Mouse (Mus musculus): ENCODE results near the gene Ppfibp2.

The Ppfibp2 gene

GRCm38 (mm10) chr7:107618028-107618992 lies 23.3 kb downstream of the Ppfibp2 start:
- DNase-seq = no peak

DNA sequence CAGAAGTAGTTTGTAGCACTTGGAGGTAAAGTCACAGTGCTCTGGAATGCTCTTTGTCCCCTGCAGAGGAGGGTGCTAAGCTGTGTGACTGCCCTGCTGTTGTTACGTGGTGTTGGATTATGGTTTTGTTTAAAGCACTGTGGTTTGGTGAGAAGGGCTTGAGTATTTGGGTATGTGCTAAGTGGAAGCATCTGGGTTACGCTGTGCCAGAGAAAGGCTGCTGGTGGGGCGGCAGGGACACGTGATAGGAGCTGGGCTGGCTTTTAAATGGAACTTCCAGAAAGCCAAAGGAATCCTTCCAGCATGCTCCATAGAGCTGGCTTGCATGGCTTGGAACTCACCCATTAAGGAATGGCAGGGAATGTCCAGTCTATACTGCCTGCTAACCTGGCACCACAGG lies 24.2 kb downstream of the Ppfibp2 start:
- no peak for DNase-seq

DNA sequence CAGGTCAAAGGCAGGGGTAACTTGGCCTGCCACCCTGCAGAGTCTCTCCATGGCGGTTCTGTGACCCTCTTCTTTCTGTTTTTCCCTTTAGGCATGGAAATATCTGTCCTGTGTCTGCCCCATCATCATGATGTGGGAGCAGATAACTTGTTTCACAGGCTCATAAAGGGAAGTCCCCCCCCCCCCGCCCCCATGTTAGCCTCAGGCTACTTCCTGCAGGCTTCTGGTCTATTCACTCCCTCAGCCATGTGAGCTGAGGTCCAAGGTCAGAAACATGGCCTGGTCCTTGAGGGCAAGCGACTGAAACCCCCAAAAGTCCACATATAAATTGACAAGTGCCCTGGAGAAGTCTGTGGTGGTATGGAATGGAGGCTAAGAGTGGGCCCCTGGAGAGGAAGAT lies 25.1 kb downstream of the Ppfibp2 start:
- DNase-seq = no peak

GRCm38 (mm10) chr7:107624432-107624831 lies 29.4 kb downstream of the Ppfibp2 start:
- DNase-seq = no peak

- DNase-seq = no peak
Observed at GRCm38 (mm10) chr7:107625061-107625460, 30.1 kb downstream of the Ppfibp2 start, which contains the start of gene 5330417H12Rik. Gene 5330417H12Rik (minus strand): TSS chr7:107625161.

- DNase-seq = no peak
Observed at GRCm38 (mm10) chr7:107625781-107626180, 30.8 kb downstream of the Ppfibp2 start.

DNA sequence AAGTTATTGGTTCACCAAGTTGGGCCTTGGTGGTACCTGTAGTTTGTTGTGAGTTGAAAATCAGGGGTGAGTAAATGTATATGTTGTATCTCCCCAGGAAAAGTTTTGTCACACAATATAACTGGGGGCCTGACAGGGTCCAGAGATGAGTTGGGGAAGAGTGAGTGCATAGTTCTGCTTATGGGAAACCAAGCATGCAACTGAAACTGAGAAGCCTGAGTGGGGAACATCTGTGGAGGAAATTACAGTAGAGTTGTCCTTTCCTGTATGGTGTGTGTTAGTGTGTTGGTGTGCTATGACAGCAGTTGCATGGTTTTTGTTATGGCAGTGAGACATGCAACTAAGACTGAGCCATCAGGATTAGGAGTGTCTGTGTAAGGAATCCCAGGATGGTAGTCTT lies 33.4 kb downstream of the Ppfibp2 start:
- no peak for DNase-seq

GRCm38 (mm10) chr7:107633201-107633600 lies 38.2 kb downstream of the Ppfibp2 start:
- DNase-seq = no peak

DNA sequence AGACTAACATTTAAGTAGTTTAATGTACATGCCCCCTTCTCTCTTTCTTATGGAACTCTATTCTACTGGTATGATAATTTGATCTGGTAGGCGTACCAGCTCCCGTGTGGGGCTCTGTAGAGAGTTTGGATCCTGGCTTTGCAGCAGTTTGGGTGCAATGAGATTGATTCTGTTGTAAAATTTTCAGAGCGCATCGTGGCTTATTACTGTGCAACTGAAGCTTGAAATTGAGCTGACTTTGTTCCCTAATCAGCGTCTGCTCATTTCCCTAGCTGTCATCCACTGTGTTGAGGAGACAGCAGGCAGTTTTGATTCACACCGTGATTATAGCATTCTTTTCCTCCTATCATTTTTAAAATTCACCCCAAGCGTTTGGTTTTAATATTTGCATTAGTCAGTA lies 42.4 kb downstream of the Ppfibp2 start:
- no peak for DNase-seq

- no peak for DNase-seq
Observed at GRCm38 (mm10) chr7:107638026-107638425, 43.0 kb downstream of the Ppfibp2 start.

- no peak for DNase-seq
Observed at GRCm38 (mm10) chr7:107642586-107643275, 47.7 kb downstream of the Ppfibp2 start.

GRCm38 (mm10) chr7:107644987-107645386 lies 50.0 kb downstream of the Ppfibp2 start:
- no peak for DNase-seq

- no peak for DNase-seq
Observed at GRCm38 (mm10) chr7:107648937-107649688, 54.1 kb downstream of the Ppfibp2 start.

GRCm38 (mm10) chr7:107649990-107650389 lies 55.0 kb downstream of the Ppfibp2 start:
- no peak for DNase-seq

DNA sequence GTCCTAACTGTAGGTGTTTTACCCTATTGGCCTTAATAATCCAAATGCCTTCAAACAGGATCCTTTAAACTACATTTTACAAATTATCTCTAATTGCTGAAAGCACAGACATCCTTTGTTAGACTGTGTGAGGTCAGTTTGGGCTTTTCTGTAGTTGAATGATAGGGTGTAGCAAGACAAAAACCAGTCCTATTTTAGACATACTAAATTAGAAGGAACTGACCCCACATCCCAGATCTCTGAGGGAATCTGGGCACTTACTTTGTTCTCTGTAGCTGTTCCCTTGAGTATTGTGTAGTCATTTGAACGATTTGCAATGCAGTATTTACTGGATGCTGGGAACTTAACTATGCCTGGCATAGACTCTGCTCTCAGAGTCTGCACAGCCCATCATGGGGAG lies 56.8 kb downstream of the Ppfibp2 start:
- no peak for DNase-seq

DNA sequence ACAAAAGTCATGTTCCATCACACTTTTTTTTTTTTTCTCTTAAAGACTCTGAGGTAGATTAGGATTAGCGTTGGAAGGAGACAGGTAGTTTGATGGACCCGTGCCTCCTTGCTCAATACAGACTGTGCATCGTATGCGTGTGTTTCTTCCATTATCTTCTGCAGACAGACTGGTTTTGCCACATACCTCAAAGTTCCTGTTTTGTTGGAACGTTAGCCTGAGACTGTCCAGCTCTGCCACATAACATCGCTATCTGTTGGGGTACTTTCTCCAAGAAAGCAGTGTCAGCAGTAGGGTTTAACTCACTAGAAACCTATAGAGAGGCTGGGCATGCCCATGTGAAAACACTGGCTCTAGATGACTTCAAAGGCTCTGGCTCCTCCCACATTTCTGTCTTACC lies 61.4 kb downstream of the Ppfibp2 start:
- no peak for DNase-seq

- no peak for DNase-seq
Observed at GRCm38 (mm10) chr7:107659186-107659918, 64.3 kb downstream of the Ppfibp2 start.

DNA sequence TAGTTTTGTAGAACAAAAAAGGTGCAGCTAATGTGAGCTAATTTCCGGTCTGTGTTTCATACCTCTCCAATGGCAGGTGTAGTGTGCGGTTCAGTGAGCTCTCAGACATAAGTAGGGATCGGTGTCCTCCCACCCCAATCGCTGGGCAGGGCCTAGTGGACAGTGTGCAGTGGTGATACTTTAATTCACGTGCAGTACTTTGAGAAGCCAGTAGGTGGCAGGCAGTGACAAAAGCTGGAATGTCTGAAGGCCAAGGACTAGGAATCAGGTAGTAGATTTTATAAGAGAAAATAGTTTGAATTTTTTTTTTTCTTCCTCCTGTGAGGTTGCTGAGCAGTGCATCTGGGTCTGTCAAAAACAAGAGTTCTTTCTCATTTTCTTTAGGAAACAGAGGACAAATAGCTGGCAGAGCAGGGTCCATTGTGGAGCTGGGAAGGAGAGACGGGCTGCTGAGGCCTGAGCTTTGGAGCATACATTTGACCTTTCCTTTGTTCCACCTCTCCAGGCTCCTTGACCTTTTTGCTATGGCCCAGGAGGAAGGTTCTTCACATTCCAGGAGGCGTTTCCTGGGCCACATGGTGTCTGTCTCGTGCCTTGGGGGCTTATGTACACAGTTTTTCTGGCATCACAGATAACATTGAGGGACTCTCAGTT lies 66.3 kb downstream of the Ppfibp2 start:
- DNase-seq = peak; percentile 78 to 85

DNA sequence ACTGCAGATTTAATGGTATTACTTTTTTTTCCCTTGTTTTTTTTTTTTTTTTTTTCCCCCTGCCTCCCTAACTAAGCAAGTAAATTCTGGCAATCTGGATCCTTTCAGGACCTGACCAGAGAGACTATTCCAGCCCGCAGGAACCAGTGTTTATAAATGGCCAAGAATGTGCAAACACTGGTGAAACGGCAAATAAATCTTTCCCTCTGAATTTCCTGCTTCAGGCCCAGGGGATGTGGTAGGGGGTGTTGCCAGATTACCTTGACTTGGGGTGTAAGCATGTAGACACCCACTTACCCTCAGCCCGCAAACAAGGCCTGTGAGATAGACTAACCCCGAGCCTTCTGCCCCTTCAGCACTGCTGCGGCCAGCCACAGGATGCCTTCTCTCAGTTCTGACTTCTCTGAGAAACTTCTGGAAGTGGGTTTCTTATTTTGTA lies 66.9 kb downstream of the Ppfibp2 start:
- DNase-seq = no peak

GRCm38 (mm10) chr7:107663621-107664020 lies 68.6 kb downstream of the Ppfibp2 start:
- DNase-seq = no peak

Data from kidney, postnatal 36 days (tissue).